Mouse (Mus musculus) liver, embryonic 14.5 days (tissue): Measurements from ENCODE around the gene Ptgfrn. TPM values are rescaled to one million over a fixed set of nuclear protein-coding genes. Genes with fewer than 3 reads are reported as not detected.

ENCODE experiments used
- ATAC-seq: fragments of 200-750 bp; cut with Nextera tagmentation; 2 replicates; pipeline ENCODE4 v1.8.0; 2017; ENCODE audit warnings: moderate number of reproducible peaks, mild to moderate bottlenecking, moderate library complexity; ENCODE audit not compliant: insufficient read depth
- DNase-seq, 3 experiments: peaks; one replicate each; pipeline ENCODE4 v3.0.0-alpha.2; 2012 to 2013; ENCODE audit warnings: low read depth in 3 of 3, low spot score in 3 of 3
- H3K27ac ChIP-seq: fragments of 300-500 bp; sonication (generic); 2 replicates; pipeline ENCODE4 v1.5.1; 2014; ENCODE audit warnings: moderate library complexity, mild to moderate bottlenecking, control low read depth, inconsistent platforms
- H3K27me3 ChIP-seq: fragments of 300-500 bp; sonication (generic); 2 replicates; pipeline ENCODE4 v1.6.1; 2014; ENCODE audit warnings: mild to moderate bottlenecking, low read length, moderate library complexity; ENCODE audit not compliant: control insufficient read depth, insufficient read depth
- H3K36me3 ChIP-seq: fragments of 300-500 bp; sonication (generic); replicated peaks from 2 replicates; pipeline ENCODE4 v1.6.1; 2014; ENCODE audit warnings: low read depth; ENCODE audit not compliant: control insufficient read depth, insufficient read depth
- H3K4me1 ChIP-seq, 2 experiments: fragments of 200-500 bp in 1 of 2; fragments of 300-500 bp in 1 of 2; sonication (generic) in 1 of 2; replicated peaks; 2 replicates each; pipeline ENCODE4 v1.6.1; 2012 to 2014; ENCODE audit warnings: antibody characterized with exemption in 1 of 2, inconsistent platforms in 1 of 2, low read length in 1 of 2; ENCODE audit not compliant: control insufficient read depth in 2 of 2, insufficient read depth in 2 of 2
- H3K4me2 ChIP-seq: fragments of 300-500 bp; sonication (generic); 2 replicates; pipeline ENCODE4 v1.6.1; 2014; ENCODE audit warnings: low read depth, mild to moderate bottlenecking, control low read depth, moderate library complexity
- H3K4me3 ChIP-seq, 2 experiments: fragments of 200-500 bp in 1 of 2; fragments of 300-500 bp in 1 of 2; sonication (generic) in 1 of 2; 2 replicates each; pipeline ENCODE4 v1.5.1; 2012 to 2014; ENCODE audit warnings: low read depth in 2 of 2, low read length in 2 of 2, mild to moderate bottlenecking in 2 of 2, control low read depth in 1 of 2, inconsistent platforms in 1 of 2, moderate library complexity in 1 of 2; ENCODE audit not compliant: insufficient read depth in 1 of 2
- H3K9ac ChIP-seq: fragments of 300-500 bp; sonication (generic); replicated peaks from 2 replicates; pipeline ENCODE4 v1.6.1; 2014; ENCODE audit warnings: mild to moderate bottlenecking, control low read depth, moderate library complexity
- H3K9me3 ChIP-seq: fragments of 300-500 bp; sonication (generic); 2 replicates; pipeline ENCODE4 v1.6.1; 2016; ENCODE audit warnings: low read length, mixed read lengths; ENCODE audit not compliant: control insufficient read depth
- CTCF ChIP-seq: IDR thresholded peaks from 2 replicates; pipeline ENCODE4 v1.5.1; 2016; ENCODE audit warnings: antibody characterized with exemption, low read depth, control low read depth
- EP300 ChIP-seq: IDR thresholded peaks from 2 replicates; pipeline ENCODE4 v1.6.1; 2016; ENCODE audit warnings: antibody characterized with exemption, low read depth
- WGBS: fragments of 180-500 bp; shearing (Covaris S2); extraction: QIAGEN DNeasy Blood & Tissue Kit; methylation state at CpG from one replicate; pipeline ENCODE4 v1.1.7; 2014; ENCODE audit not compliant: insufficient replicate concordance; 5-methylcytosine and 5-hydroxymethylcytosine counted together
- polyA plus RNA-seq, 2 experiments: library from polyadenylated mRNA; depleted of rRNA in 1 of 2; stranded (reverse) in 1 of 2; unstranded in 1 of 2; fragments of >200 nt; fragmentation: Nextera tagmentation in 1 of 2; extraction: Ambion mirVana in 1 of 2; gene quantifications; 2 replicates each; pipeline versions ENCODE4 v1.2.1 to v1.2.3; 2012 to 2014

The Ptgfrn gene
- polyA plus RNA-seq, 2 experiments = 0.29 to 1.2 TPM

DNA sequence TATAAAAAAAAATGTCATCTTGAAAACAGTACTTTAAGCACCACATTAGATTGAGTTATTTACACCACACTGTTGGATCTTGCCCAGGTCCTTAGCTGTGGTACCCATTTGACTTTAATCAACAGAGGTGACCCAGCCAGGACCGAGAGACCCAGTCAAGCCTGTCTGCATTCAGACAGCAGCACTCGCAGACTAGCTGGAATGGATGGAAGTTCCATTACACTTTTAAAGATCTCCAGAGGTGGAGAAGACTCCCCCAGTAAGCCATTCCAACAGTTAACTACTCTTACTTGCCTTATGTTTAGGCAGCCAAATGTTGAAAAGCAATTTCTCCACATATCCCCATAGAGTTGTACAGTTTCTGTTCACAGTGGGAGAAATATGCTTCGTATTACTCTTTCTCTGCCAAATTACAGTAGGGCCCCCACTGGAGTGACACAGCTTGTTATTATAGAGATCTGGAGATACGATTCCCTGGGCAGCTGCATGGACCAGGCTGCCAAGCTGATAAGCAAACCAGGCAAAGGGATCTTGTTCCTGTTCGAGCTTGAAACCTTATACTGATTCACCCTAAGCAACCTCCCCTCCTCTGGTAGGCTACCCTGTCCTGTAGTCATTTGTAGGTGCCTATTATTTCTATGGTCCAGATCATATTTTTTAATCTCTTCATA is 102.8 kb downstream of the Ptgfrn start:
- TF ChIP-seq EP300 (no peak), CTCF (no peak)
- no peak overlapping the region for H3K4me3 ChIP-seq
- H3K27me3 ChIP-seq = no peaks in the 10 kb centered on the region; the same call in 1 of the 2 replicates
- no peaks in the 10 kb centered on the region for H3K36me3 ChIP-seq
- no peak overlapping the region for H3K27ac ChIP-seq
- DNase-seq (no peak), ATAC-seq (no peak)
- WGBS = 36% methylated on average over 5 of the region's 5 CpGs
- H3K9me3 ChIP-seq = no peaks in the 10 kb centered on the region
- H3K4me2 ChIP-seq = no peak overlapping the region
- no peak overlapping the region for H3K9ac ChIP-seq
- H3K4me1 ChIP-seq = no peaks in the 10 kb centered on the region; a peak in 1 of 4 replicates

DNA sequence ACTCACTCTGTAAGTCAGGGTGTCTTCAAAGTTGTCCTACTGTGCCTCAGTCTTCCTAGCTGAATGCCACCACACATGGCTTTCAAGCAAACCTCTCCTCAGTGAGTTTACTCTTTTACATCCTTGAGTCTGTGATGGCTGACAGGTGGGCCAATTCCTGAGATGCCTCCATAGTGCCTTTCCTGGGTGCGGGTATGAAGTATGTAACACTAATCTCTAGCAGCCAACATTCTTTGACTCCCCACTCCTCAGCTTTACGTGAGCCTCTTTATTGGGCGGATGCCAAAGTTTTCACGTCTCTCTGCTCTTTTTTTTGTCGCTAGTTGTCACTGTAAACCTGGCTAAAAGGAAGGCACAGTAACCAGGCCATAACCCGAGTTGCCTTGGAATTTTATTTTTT is 104.7 kb downstream of the Ptgfrn start:
- DNase-seq = no peak

DNA sequence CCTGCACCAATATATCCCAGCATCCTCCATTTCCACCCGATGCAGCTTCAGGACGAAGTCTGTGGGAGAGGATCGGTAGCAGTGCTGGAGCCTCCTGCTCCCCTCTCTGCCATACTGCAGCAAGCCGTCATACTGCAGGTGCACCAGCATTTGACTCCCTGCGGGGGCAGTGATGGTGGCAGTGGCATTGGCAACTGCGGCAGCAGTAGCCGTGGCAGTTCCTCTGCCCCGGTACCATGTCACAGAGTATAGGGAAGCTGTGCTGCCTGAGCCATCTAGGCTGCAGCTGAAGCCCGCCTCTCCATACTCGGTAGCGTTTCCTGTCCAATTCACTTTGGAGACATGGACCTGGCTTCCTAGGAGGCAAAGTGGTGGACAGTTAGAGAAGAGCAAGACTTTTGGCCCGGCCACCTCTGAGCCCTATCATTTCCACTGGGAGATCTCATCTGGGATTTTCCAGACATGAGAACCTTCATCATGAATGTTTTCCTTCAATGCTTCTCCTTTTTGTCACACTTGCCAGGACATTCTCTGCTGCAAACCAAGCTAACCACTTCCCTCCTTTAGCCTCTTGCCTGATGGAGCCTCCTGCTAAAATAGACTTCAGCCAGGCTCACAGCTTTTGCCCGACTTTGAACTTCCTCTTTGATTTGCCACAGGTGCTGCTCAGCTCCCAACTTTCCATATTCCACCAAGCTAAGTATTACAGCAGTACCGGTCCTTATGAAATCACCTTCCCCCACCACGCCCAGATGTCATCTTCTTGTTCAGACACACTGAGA is 106.3 kb downstream of the Ptgfrn start:
- ATAC-seq (no peak), DNase-seq (no peak)
- Histone ChIP-seq H3K27ac (no peak overlapping the region), H3K36me3 (no peaks in the 10 kb centered on the region), H3K9me3 (no peaks in the 10 kb centered on the region), H3K27me3 (no peaks in the 10 kb centered on the region; the same call in 1 of the 2 replicates), H3K4me2 (no peak overlapping the region), H3K4me1 (no peaks in the 10 kb centered on the region), H3K4me3 (no peak overlapping the region), H3K9ac (no peak overlapping the region)
- no peak for TF ChIP-seq CTCF
- 28% methylated on average over 15 of the region's 15 CpGs for WGBS

More for the DNA sequence above, 104.7 kb downstream of the Ptgfrn start:
- Histone ChIP-seq H3K4me1 (no peaks in the 10 kb centered on the region; a peak in 1 of 4 replicates), H3K27me3 (no peaks in the 10 kb centered on the region; the same call in 1 of the 2 replicates), H3K9ac (no peak overlapping the region), H3K4me3 (no peak overlapping the region), H3K4me2 (no peak overlapping the region), H3K9me3 (no peaks in the 10 kb centered on the region), H3K27ac (no peak overlapping the region), H3K36me3 (no peaks in the 10 kb centered on the region)
- WGBS = 68% methylated on average over 6 of the region's 6 CpGs
- TF ChIP-seq CTCF = no peak
- TF ChIP-seq EP300 = no peak
- no peak for ATAC-seq

DNA sequence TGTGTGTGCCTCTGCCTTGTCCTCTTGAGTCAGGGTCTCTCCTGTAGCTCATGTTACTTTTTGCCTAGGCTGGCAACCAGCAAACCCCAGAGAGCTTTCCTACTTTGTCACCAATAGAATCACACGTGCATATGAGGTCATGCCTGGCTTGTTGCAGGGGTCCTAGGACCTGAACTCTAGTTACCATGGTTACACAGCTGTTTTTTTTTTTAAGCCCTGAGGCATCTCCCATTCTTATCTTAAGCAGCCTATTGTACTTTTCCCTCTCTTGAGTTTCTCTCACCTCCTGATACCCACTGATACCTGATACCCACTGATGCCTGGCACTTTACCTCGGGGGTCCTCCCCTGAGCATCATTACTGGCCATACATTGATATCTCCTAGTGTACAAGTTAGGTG is 110.3 kb downstream of the Ptgfrn start:
- no peaks in the 10 kb centered on the region; the same call in 1 of the 2 replicates for H3K27me3 ChIP-seq
- no peaks in the 10 kb centered on the region for H3K4me1 ChIP-seq
- no peaks in the 10 kb centered on the region for H3K36me3 ChIP-seq
- DNase-seq = no peak
- no peak for ATAC-seq
- H3K27ac ChIP-seq = no peak overlapping the region
- H3K4me3 ChIP-seq = no peak overlapping the region
- no peaks in the 10 kb centered on the region for H3K9me3 ChIP-seq
- 27% methylated on average over 2 of the region's 2 CpGs for WGBS
- H3K4me2 ChIP-seq = no peak overlapping the region
- no peak for TF ChIP-seq EP300
- TF ChIP-seq CTCF = no peak
- no peak overlapping the region for H3K9ac ChIP-seq

DNA sequence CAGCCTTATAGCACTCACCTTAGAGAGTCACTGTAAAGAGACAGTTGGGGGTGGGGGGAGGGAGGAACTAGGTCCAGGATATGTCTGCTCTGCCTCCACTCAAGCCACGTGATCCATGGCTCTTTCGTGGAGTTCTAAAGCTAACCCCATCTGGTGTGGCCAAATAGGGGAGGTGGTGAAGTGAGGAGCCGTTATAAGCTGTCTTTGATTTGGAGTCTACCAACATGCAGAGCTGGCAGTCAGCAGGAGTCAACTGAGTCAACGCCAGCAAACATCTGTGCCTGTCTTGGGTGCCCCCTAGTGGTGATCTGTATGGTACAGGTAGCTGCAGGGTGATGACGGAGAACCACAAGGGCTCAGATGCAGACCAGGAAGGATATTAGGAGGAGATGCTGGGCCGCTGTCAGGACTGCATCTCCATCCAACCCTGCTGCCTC is 111.2 kb downstream of the Ptgfrn start:
- DNase-seq = peak; percentile 41 to 45 (median 44)
- Histone ChIP-seq H3K4me3 (no peak overlapping the region), H3K36me3 (no peaks in the 10 kb centered on the region), H3K9ac (no peak overlapping the region), H3K27ac (no peak overlapping the region), H3K9me3 (no peaks in the 10 kb centered on the region), H3K4me1 (no peaks in the 10 kb centered on the region), H3K27me3 (no peaks in the 10 kb centered on the region; the same call in 1 of the 2 replicates), H3K4me2 (no peak overlapping the region)
- ATAC-seq = no peak
- WGBS = 10% methylated on average over 6 of the region's 6 CpGs
- TF ChIP-seq CTCF (peak; percentile 95), EP300 (no peak)
